8 mouse cellular contexts compared by ENCODE assay signal in the genomic region with DNA sequence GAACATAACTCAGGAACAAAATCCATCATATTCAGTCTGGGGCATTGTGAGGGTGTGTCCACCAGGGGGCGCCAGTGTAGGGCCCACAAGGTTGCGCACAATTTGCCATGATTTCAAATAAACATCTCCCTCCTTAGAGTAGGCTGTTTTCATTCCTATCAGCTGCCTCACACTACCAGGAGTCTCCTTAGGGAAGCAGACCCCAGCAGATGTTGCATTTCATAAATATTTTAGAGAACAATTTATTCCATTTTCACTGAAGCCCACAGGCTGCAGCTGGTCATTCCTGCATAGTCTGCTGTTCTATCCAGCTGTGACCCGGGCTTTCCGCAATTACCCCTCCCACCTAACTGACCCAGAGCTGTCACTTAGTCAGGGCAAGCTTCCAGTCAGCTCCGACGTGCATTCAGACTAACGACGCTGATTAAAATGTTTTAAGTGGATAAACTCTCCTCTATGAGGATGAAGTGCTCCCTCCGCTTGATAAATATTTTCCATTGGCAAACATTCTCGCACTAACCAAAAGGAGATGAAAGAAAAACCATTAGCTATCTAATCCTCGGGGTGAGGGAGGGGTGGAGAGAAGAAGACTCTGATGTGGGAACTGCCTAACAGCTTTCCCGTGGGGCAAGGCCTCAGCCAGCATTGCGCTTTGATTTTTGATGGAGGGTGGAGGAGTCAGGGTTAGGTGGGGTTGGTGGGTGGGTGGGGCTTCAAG.
DNase-seq lines count a peak whose midpoint lies in the region; ATAC-seq and TF ChIP-seq lines count a peak whose summit lies in the region.

No protein-coding gene starts in this region.

- peaks cover 17% of the 10 kb centered on the region for H3K4me1 ChIP-seq in E14TG2a.4 (replicated peaks; ENCODE audit: low read depth, low read length)
- H3K4me1 ChIP-seq in midbrain, postnatal 0 days (ENCODE audit: insufficient read depth, low read length): no peaks in the 10 kb centered on the region

- peak; percentile 62; the same call in 1 of the 2 replicates for ATAC-seq in midbrain, postnatal 0 days (ENCODE audit: low FRiP score)
- no peak for ATAC-seq in erythroblast, adult 5-6 weeks (replicated peaks; ENCODE audit: low FRiP score, poor library complexity, severe bottlenecking)

- H3K27ac ChIP-seq in midbrain, postnatal 0 days (ENCODE audit: low read depth, low read length): 0 out of 2 replicates have a peak overlapping the region, but pooled peaks have one; percentile 32

- no peaks in the 10 kb centered on the region for H3K27me3 ChIP-seq in E14TG2a.4 (ENCODE audit: insufficient read depth, low read length)
- H3K27me3 ChIP-seq in midbrain, postnatal 0 days (ENCODE audit: insufficient read depth, low read length): no peaks in the 10 kb centered on the region

- intact Hi-C loops in heart, postnatal 10 days (cut with DNase I): loop anchor here (1.0 kb wide), 1 partner anchor 59 kb away; no protein-coding TSS in a partner anchor

- peak; percentile 85 for TF ChIP-seq CTCF in E14TG2a.4 (conservative IDR thresholded peaks at IDR 0.05; ENCODE audit: low read length)
- peak; percentile 74 for TF ChIP-seq CTCF in midbrain, postnatal 0 days (IDR thresholded peaks at IDR 0.05)

- peak; percentile 21 for DNase-seq in gastrocnemius, adult 18-20 months (ENCODE audit: low spot score)
- DNase-seq in gastrocnemius, adult 8-10 months (ENCODE audit: low spot score in 2 of 2): no peak
- DNase-seq in embryo, embryonic 10 days (ENCODE audit: low spot score): peak; percentile 34
- peak; percentile 54 to 63 for DNase-seq in heart, postnatal 10 days
- DNase-seq in layer of hippocampus, postnatal 10 days (ENCODE audit: low spot score in 2 of 2): peak; percentile 26 to 39
- peak; percentile 31 for DNase-seq in midbrain, postnatal 0 days (ENCODE audit: low spot score)

- H3K4me3 ChIP-seq in E14TG2a.4 (replicated peaks; ENCODE audit: low read length): no peak overlapping the region
- H3K4me3 ChIP-seq in midbrain, postnatal 0 days (ENCODE audit: low read depth, low read length): no peak overlapping the region

- H3K9ac ChIP-seq in midbrain, postnatal 0 days (replicated peaks; ENCODE audit: low read length, poor library complexity, severe bottlenecking): no peak overlapping the region

- H3K4me2 ChIP-seq in midbrain, postnatal 0 days (ENCODE audit: low read depth, low read length, poor library complexity, severe bottlenecking): no peak overlapping the region

- WGBS in midbrain, postnatal 0 days: 14% methylated on average over 13 of the region's 13 CpGs

- peaks cover 46% of the 10 kb centered on the region for H3K9me3 ChIP-seq in E14TG2a.4 (ENCODE audit: low read length)
- H3K9me3 ChIP-seq in midbrain, postnatal 0 days (ENCODE audit: low read length): 0 out of 2 replicates have a peak, but pooled peaks cover 1% of the 10 kb centered on the region

- peaks cover 9% of the 10 kb centered on the region; the same call in 1 of the 2 replicates for H3K36me3 ChIP-seq in E14TG2a.4 (ENCODE audit: insufficient read depth, low read length)
- H3K36me3 ChIP-seq in midbrain, postnatal 0 days (ENCODE audit: insufficient read depth, low read length): no peaks in the 10 kb centered on the region

Comparison
In these comparisons a context has a peak if more than half of its experiments do, and no peak if none do; other contexts are left out.
1. DNase-seq: peak in gastrocnemius, adult 18-20 months (single experiment), embryo, embryonic 10 days (single experiment), heart, postnatal 10 days (2 of 2), layer of hippocampus, postnatal 10 days (2 of 2) and midbrain, postnatal 0 days (single experiment); none in gastrocnemius, adult 8-10 months (0 of 2).